Mouse (Mus musculus) brain, embryonic 14.5 days (tissue): ENCODE data around the gene Pak3. TPM values are rescaled to one million over a fixed set of nuclear protein-coding genes. Genes with fewer than 3 reads are reported as not detected.

Experiments
- DNase-seq: peaks from one replicate; pipeline ENCODE4 v3.0.0-alpha.2; 2011; ENCODE audit warnings: low read depth
- CTCF ChIP-seq: fragments of 200-500 bp; IDR thresholded peaks from 2 replicates; pipeline ENCODE4 v1.5.1; 2012; ENCODE audit warnings: inconsistent platforms, mild to moderate bottlenecking, moderate library complexity, borderline replicate concordance; ENCODE audit not compliant: insufficient read depth, insufficient read length; ENCODE audit errors: extremely low read depth
- POLR2A ChIP-seq: fragments of 200-500 bp; IDR thresholded peaks from 2 replicates; pipeline ENCODE4 v1.6.1; 2012; ENCODE audit warnings: mild to moderate bottlenecking, inconsistent platforms, borderline replicate concordance; ENCODE audit not compliant: poor library complexity, insufficient read depth, insufficient read length, severe bottlenecking; ENCODE audit errors: extremely low read depth
- polyA plus RNA-seq: library from polyadenylated mRNA; depleted of rRNA; stranded (reverse); fragments of >200 nt; gene quantifications from 2 replicates; pipeline ENCODE4 v1.2.3, GENCODE M21; 2012; rRNA removed

Pak3 gene
- 24.8 and 41.7 TPM in 2 replicates for polyA plus RNA-seq

DNA sequence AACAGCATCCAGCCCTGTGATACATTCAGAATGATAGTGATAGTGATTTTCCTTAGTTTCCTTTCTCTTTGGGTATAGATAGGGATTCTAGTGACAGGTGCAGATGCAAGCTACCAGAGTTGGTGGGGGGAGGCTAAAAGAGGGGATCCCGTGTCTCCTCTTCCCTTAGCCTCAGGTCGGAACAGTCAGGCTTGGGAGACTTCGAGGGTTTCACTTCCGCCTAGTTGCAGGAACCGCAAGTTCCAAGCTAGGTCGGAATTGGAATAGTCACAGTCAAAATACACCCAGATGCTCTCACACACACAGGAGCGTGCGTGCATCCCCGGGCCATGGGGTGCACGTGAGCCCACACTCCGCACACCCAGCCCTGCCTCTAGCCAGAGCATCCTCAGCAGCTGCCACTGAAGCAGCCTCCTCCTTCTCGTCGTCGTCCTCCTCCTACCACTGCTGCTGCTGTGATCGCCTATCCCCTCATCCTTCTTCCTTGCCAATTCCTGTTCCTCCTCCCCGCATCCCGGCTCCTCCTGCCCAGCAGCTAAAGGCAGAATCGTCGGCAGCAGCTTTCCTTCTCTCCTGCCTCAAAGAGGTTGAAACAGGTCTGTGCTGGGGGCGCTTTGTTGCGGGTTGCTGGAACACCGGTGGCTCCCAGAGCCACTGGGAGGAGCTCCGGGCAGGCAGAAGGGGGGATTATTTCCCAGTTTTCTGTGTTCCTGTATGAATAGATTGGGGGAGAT is at the start of gene Pak3:
Gene Pak3, plus strand, starts transcription at position 424 of the 734 bp plus-strand sequence.
- DNase-seq, result peak; percentile 80

DNA sequence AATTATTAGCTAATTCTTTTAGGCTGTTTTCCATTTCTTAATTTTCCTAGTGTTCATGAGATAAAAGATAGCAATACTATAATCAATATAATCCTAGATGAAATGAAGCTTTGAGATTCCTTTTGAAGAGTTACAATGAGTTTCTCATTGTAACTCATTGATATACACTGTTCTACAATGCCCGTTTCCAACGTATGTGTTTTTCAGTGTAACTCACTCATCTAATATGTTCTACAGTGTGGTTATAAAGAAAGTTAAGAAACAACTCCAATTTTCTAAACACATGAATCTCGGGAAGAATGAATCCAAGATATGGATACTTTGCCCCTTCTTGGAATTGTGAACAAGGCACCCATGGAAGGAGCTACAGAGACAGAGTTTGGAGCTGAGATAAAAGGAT is 35.5 kb upstream of the Pak3 start:
- peak; percentile 100 for DNase-seq
- no peak for TF ChIP-seq POLR2A
- no peak for TF ChIP-seq CTCF

More for the DNA sequence above, at the start of gene Pak3:
- TF ChIP-seq CTCF (no peak), POLR2A (peak; percentile 26; the same call in 1 of the 2 replicates)

DNA sequence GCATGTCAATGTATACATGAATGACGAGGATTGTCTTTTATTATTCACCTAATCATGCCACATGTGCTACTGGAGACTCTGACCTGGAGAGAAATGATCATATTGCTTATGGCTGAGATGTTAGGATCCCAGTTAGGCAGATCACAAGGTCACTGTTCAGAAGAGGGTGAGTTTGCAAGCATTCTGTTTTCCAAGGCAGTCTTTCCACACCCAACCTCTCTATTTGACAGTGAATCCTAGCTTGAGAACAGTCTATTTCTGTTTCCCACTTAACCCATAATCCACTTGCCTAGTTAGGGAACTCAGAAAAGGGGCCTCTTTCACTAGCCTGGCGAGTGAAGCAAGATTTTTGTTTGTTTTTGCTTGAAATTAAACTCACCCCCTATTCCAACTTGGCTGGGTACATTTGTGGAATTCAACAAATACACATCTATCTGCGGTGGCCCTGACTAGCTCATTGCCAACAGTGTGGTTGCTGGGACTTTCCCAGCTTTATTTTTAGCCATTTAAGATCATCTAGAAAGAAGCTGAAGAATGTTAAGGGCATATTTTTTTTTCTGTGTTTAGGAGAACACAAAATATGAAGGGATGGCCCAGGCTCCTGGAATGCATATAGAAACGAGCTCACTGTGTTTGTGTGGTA is 17.2 kb upstream of the Pak3 start:
- no peak for DNase-seq
- TF ChIP-seq POLR2A, result no peak
- no peak for TF ChIP-seq CTCF

DNA sequence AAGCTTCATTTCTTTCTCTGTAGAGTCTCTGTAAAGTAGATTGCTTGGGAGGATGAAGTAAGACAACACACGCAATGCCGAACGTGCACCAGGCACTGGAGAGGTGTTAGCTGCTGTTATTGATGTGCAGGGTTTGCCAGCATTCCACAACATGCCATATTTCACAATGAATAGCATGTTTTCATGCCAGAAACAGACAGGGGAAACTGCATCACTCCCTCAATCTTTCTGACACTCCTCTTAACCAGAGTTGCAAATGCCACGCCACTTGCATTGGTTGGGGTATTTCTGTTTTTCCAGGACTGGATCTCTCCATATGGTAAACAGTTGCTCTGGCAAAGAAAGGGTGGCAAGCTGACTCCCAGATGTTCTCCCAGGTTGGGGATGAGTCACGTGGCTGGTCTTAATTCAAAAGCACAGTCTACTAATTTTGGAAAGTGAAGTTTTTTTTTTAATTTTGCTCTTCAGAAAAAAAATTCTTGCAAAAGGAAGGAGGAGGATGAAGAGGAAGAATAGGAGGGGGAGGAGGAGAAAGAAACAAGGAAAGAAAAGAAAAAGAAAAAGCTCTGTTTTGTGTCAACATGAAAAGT is 16.5 kb upstream of the Pak3 start:
- no peak for DNase-seq
- no peak for TF ChIP-seq CTCF
- no peak for TF ChIP-seq POLR2A

DNA sequence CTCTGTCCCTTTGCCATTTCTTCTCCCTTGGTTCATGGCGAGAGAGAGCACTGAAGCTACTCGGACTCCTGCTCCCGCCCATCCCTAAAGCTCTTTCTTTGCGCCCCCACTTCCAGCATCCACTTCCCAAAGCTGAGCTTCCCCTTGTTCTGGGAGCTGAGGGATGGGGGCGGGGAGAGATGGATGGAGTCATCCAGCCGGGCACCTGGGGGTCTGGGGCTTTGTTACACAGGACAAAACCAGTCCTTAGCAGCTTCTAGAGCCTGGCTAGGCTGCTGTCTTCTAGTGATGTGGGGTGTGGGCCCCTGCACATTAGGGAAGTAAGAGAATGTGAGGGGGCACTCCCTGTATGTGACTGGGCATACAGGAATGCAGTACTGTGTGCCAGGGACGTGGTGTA is 526 bp downstream of the Pak3 start:
- peak; percentile 71 for DNase-seq
- TF ChIP-seq CTCF (no peak), POLR2A (no peak)

DNA sequence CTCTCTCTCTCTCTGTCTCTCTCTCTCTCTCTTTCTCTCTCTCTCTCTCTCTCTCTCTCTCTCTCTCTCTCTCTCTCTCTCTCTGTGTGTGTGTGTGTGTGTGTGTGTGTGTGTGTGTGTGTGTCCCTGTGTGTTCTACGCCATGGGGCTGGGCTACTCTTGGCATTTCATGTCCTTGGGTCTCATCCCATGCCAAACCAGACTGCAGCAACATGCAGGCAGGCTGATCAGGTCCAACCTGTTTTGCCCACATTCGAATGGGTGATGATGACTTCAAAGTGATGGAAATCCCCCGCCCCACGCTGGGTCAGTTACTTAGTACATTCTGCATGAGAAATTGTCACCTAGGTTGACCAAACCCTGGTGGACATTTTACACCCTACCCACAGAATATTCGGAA is 1.1 kb downstream of the Pak3 start:
- peak; percentile 40 for DNase-seq

DNA sequence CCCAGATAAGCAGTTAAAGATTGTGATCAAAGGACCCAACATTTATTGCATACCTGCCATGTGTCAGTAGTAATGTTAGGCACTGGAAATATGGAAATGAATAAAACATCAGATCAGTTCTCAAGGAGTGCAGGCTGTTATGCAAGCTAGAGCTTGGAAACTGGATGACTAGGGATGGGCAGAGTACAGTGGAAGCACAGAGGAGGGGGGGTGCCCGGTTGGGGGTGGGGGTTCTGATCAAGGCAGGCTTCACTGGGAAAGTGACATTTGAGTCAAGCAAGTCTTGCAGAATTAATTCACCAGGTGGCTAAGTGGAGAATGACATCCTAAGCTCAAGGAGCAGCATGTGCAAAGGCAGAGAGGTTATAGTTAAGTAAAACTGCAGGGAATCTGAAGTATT is 1.8 kb downstream of the Pak3 start:
- no peak for TF ChIP-seq POLR2A
- TF ChIP-seq CTCF, result no peak
- DNase-seq, result peak; percentile 67

DNA sequence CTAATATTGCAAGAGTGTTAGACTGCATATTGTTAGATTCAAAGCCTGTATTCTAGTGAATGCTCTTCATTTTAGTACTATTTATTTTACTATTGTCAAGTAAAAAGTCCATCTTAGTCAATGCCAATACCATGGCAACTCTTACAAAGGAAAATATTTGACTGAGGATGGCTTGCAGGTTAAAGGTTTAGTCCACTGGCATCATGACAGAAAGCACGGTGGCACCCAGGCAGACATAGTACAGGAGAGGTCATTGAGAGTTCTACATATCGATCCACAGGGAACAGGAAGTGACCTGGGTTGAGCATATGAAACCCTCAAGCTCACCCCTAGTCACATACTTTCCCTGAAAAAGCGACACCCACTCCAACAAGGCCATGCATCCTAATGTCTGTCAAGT is 13.9 kb downstream of the Pak3 start:
- TF ChIP-seq CTCF (no peak), POLR2A (no peak)
- no peak for DNase-seq

DNA sequence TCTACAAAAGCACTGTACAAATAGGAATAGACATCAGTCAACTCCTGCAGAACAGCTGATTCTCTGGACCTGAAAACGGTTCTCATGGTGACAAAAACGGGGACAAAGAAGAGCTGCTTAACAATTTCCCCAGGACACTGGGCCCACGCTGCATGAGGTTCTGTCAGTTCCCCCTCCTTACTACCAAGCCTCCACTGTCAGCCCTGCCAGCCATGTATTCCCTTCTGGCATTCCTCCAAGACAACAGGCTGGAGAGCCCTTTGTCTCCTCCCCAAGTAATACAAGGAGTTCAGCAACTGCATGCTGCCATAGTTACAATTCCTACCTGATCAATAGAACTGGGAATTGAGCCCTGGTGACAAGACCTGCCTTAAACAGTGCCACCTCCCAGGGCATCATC is 15.2 kb downstream of the Pak3 start:
- TF ChIP-seq POLR2A (no peak), CTCF (no peak)
- peak; percentile 84 for DNase-seq

DNA sequence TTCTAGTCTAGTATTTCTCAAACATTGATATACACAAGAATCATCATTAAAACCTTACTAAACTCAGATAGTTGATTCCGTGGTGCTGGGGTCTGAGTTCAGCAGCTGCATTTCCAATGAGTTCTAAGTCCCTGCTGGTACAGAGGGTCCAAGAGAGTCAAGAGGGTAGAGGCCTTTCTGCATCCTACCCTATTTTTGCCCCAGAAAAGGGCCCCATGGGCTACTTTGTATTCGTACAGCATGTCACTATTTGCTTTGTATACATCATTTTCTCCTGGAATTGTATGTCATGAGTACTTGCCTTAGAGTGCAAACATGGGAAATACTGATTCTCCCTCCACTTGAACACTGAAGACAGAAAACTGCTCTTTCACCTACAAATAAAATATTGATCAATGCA is 24.4 kb downstream of the Pak3 start:
- DNase-seq, result no peak
- TF ChIP-seq POLR2A, result no peak

DNA sequence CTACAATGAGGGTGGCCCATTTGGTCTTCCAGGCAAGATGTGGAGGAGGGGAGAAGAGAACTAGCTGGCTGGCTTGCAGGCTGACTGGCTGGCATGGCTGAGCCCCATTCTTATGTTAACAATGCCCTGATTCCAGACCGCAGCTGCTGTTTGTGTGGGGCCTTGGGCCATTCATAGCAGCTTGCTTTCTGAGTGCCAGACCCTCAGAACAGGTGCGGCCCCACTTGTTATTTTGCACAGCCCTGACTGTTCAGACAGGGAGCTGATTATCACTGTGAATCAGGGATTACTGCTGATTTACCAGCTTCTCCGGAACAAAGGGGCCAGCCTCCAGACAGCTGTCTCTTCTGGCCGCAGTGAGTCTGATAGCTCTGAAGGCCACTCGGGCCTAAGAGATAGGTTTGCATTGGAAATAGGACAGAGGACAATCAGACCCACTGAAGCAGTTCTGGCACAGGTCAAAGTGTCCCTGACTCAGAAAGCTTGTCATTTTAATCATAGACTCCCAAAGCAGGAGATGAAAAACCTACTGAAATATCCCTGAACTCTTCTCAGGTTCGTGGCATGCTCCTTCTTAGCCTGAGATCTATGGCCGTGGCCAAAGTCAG is 24.9 kb downstream of the Pak3 start:
- DNase-seq, result peak; percentile 92
- TF ChIP-seq POLR2A (no peak), CTCF (no peak)

DNA sequence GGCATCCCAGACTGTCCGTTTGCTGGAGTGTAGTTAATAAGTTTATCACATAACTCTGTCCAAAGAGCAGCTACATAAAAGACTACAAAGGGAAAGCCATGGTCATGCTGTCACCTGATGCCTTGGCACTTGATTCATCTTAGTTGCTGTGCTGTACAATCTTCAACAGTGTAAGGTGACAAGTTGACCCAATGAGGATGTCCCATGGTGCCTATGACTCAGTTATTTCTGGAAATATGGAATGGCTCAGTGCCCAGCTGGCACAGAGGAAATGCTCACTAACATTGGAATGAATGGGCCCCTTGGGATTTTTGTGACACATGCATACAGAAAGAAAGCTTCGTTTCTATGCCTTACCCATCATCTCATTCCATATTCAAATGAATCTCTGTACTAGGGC is 55.3 kb downstream of the Pak3 start:
- TF ChIP-seq CTCF (no peak), POLR2A (no peak)
- DNase-seq, result peak; percentile 7

DNA sequence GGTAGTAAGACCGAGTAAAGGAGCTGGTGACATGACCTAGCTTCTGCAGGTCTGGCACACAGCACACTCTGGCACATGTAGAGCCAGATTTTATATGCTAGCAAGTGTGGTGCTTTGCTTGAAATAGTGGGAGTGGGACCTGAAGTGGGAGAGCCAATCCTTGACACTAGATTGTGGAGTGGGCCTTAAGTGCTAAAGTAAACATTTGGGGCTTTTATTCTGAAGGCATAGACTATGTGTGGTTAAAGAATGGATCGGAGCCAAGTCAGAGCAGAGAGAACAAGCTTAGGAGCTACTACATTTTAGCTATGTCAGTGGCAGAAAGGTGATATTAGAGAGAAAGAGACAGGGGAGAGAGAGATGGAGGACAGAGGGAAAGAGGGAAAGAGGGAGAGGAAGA is 61.5 kb downstream of the Pak3 start:
- TF ChIP-seq POLR2A (no peak), CTCF (no peak)
- peak; percentile 33 for DNase-seq
